Mouse (Mus musculus): ENCODE measurements at regions not wholly inside any gene's neighbourhood (a gene's known extent, or its start where the extent isn't known, plus 50 kb on each side); places are given as distances from the start of the nearest gene placed in this dataset.
"Not testable (repeated sequence)": the region's sequence is repeated elsewhere in the genome, so short reads cannot be mapped to it uniquely, and the experiment has no call there.

DNA sequence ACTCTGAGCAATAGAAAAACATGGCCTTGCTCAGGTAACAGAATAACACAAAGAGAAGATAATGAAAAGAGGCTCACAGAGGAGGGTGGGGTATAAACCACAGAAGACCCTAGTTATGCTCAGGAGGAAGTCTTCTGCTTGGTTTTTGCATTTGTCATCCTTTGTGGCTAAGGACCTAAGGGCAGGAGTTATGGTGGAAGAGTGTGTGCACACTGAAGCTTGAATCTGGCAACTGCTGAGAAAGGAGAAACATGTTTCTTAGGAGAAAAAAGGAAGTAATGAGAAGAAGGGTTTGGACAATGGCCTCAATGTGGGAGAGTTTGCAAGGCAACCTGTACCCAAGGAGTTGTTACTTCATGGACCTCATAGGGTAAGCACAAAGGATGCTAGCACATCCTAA is 106.8 kb upstream of the Nyap2 start:
- intact Hi-C loops (cut with DNase I; ENCODE audit: low total_unique reads), result no loop called here

DNA sequence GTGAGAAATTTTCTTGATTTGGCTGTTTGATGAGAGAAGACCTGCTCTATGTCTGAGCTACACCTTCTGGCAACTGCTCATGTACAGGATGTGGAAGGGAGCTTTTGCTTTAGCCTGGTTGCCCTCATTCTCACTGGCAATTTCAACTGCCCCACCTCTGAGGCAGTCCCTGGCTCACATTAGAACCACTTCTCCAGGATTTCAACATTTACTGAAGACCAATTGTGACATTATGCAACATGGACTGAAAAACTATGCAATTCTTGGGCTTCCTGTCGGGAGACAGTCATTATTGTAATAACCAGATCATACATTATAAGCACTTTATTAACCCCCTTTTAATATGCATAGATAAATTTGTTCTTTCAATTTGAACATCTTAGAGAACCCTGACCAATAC is 107.6 kb upstream of the Nyap2 start:
- intact Hi-C loops (cut with DNase I; ENCODE audit: low total_unique reads), result no loop called here
- no peak for DNase-seq

More for the DNA sequence above, 106.8 kb upstream of the Nyap2 start:
- DNase-seq, result no peak

DNA sequence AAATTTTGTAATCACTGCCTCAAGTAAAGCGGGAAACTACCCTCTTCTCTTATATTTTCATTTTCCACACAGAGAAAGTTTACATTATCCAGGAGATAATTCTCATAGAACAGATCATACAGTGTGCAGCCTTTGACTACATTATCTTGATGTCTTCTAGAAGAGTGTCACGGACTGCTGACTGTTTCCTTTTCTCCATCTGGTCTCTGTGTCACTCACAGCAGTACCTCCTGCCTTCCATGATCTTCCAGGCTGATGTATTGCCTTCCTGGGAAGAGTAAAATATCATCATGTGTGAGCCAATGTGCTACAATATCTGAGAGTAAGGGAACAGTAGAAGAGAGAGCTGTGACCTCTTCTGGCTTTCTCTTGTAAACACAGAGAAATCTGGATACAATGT is 111.0 kb upstream of the Nyap2 start:
- no peak for DNase-seq
- intact Hi-C loops (cut with DNase I; ENCODE audit: low total_unique reads), result no loop called here

DNA sequence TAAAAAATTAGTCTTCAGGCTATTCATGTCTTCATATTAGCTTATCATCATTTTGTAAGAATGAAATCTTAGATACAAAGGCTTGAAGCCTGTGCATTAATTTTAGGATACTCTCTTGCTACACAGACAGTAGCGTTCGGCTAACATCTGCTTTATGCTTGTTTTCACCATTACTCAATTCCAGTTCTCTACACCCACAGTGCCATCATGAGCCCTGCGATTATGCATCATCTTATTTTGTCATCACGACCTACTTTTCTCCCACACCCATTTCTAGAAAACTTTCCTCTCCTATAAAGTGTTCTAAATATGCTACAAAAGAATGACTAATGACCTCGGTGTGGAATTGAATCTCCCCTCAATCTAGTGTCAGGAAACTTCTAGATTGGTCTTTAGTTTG is 112.4 kb upstream of the Nyap2 start:
- no peak for DNase-seq
- intact Hi-C loops (cut with DNase I; ENCODE audit: low total_unique reads), result no loop called here

DNA sequence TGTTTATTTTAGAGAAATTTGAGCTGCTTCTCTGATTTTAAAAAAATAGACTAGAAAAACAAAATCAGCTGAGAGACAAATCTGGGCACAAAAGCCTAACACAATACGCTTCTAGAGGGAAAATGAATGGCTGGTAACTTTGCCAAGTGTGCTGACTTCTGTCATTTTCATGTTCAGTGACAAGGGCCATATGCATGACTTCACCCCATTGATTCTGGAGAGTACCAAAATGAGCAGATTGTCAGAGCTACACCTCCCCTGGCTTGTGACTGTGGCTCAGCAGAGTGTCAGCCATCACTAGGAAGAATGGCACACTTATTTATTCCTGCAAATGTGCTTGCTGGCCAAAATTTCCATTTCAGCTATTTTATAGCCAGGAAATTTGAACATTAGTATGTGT is 112.9 kb upstream of the Nyap2 start:
- intact Hi-C loops (cut with DNase I; ENCODE audit: low total_unique reads), result no loop called here
- DNase-seq, result no peak

DNA sequence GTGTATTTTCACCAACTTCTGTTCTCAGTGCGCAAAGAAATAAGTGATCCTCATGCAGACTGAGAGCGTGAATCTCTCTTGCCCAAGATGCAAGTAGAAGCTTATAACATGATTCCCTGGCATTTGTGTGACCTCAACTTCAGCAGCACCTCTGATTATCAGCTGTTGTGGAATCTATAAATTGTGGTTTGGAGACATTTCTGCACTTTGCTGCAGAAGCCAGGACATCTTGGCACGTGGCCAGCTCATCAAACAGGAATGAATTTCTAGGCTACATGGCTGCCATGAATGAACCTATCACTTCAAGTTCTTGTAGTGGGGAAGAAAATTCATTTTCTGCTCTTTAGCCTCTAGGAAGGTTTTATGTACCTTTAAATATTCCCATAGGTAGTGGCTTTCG is 126.3 kb upstream of the Nyap2 start:
- intact Hi-C loops (cut with DNase I; ENCODE audit: low total_unique reads), result no loop called here
- DNase-seq, result no peak

DNA sequence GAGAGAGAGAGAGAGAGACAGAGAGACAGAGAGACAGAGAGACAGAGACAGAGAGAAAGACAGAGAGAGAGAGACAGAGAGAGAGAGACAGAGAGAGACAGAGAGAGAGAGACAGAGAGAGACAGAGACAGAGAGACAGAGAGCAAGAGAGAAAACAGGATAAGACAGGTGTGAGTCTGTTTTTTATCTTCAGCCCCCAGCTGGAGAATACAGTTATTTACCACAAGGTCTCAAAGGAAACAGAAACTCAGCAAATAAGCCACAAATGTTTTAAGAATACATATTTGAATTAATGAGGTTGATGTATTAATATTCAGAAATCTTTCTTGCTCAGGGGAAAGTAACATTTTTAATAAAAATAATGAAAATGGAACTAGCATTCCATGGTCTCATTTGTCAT is 130.7 kb upstream of the Nyap2 start:
- intact Hi-C loops (cut with DNase I; ENCODE audit: low total_unique reads); DNase-seq: not testable (repeated sequence)

DNA sequence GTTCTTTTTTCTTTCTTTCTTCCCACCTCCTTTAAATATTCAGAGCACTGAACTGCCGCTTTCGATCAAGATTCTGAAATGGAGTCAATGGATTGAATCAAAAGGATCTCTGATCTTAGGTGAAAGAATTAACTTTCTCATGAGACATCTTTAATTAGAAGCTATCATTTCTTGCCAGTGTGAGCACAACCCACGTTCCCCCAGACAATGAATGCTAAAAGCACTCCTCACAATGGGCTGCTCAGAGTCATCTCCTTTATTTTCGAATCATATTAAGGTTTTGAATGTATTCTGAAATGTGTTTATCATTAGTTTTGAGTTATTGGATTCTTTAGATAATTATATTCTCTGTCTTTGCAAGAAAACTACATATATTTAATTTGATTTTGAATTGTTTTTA is 137.4 kb upstream of the Nyap2 start:
- intact Hi-C loops (cut with DNase I; ENCODE audit: low total_unique reads), result no loop called here
- no peak for DNase-seq

DNA sequence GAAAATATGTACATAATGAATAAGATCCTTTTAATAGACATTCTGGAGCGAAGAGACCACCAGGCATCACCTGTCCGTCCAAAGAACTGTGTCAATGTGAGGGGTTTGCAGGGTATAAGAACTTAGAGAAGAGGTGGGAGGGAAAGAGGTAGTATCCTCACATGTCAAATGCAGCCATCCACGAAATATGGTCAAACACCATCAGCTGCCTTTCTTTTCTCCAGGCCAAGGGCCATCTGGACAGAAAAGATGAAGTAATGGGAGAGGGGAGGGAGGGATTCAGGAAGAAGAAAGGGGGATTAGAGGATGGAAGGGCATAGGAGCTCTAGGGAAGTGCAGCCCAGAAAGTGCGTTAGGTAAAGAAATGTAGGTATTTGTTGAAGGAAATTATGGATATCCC is 141.0 kb upstream of the Dock10 start:
- DNase-seq, result no peak
- intact Hi-C loops (cut with DNase I; ENCODE audit: low total_unique reads), result no loop called here

DNA sequence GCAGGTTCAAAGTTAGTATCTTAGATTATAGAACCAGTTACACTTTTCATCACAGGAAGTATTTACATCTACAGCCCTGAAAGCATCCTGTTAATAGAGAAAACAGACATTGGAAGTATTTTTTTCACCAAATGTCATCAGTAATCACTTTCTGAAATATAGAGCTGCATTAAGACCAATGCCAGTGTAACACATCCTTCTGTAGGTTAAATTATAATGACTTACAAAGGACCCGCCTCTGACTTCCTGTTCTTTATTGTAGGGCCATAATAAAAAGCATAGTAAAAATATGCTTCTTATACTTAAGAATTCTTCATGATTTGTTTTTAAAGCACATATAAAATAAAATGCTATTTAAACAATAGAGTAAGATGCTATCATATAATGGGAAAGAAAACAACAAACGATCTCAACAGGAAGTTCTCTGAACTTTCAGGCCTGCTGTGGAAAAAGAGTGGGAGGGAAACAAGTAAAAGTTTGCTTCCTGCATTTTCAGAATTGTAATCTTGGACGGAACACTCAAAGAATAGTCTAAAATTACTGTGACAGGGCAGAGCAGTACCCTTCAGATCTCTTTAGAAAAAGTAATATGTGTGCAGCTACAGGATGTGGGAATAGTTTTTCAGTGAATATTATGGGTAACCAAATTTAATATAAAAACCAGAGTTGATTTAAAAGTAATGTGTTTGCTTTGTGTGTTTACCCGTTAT is 116.0 kb upstream of the Dock10 start:
- no peak for DNase-seq
- intact Hi-C loops (cut with DNase I; ENCODE audit: low total_unique reads), result no loop called here

DNA sequence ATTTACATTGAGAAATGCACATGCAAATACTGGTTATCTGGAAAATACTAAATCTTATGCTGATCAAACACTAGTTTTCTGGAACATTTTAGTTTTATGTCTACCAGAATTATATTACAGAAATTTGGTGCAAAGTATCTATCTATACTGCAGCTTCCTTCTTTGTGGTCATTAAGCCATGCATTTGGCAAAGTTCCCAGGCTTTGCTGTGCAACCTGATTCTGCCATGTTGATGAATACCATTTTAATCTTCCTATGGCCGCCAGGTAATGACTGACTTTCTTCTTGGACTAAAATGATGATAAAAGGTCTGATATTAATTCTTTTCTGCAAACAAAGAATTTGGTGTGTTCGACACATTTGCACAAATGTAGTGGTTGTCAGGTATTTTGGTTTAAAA is 115.3 kb upstream of the Dock10 start:
- DNase-seq, result no peak
- intact Hi-C loops (cut with DNase I; ENCODE audit: low total_unique reads), result no loop called here

DNA sequence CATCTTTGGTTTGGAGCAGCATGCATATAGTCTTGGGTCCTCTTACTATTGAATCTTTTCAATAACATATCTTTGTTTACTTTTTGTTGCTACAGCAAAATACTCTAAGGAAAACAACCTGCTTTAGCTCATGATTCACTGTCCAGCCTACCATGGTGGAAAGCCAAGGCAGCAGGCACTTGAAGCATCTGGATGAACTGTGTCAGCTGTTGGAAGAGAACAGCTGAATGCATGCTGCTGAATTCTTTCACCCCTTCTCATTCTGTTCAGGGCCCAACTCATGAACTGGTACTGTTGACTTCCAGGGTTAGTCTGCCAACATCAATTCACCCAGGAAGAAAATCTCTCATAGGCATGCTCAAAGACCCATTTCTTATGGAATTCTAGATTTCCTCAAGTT is 110.5 kb upstream of the Dock10 start:
- intact Hi-C loops (cut with DNase I; ENCODE audit: low total_unique reads), result no loop called here
- DNase-seq, result no peak

DNA sequence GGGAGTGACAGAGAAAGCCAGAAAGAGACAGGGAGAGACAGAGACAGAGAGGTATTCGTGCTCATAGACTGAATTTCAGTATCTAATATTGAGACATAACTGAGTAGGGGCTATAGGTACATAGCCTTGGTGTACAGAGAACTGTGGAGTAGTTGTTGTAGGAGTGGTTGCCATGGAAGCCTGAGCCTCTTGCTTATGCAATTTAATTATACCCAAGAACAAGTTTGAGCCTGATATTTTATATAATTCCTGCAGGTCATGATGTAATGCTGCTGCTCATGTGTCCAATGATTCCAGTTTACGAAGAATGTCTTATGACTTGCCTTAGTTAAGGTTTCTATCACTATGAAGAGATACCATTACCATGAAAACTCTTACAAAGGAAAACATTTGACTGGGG is 98.7 kb upstream of the Dock10 start:
- intact Hi-C loops (cut with DNase I; ENCODE audit: low total_unique reads), result no loop called here
- DNase-seq, result no peak

DNA sequence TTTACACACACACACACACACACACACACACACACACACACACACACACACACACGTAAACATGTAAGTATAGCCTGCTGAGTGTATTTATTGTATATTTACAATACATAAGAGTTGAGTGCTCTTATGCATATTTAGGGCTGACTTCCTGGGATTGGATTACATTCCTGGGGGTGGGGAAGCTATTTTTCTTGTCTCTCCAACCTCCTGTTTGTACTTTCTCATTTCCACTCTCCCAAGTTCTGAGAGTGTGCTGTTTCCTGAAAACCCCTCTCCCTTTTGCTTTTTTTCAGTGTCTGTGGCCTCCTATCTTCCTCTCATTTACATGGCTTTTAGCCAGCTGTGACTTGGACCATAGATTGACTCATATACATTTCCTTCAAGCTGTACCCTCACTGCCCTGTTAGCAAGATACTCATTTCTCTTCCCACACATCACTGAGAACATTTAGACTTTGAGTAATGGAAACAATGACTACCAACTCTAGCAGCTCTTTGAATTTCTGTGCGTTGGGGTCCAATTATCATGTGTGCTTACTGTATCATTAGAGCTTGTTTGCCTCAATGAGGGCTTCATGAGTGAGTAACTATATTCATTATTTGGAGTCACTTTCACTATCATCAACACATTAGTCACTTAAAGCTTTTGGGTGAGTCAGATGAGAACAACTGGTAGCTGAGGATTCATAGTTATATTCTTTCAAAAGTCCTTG is 96.8 kb upstream of the Dock10 start:
- DNase-seq, result no peak
- intact Hi-C loops (cut with DNase I; ENCODE audit: low total_unique reads), result no loop called here

DNA sequence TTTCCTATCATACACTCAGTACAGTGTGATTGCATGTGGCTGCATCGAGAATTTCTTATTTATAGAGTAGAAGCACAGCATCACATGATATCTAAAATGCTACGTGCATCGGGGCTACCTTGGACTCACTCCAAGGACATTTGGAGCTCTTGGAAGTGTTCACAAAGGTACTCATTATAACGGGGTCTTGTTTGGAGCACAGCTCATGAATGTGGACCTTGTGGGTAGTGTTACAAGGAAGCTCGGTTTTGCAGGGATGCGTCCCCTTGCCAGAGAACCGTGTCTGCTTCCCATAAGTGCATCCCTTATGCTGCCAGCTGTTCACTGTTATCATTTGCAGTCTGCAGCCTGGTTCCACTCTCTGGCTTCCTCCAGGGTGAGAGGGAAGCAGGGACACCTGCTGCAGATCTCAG is 96.0 kb upstream of the Dock10 start:
- DNase-seq, result no peak
- intact Hi-C loops (cut with DNase I; ENCODE audit: low total_unique reads), result no loop called here

DNA sequence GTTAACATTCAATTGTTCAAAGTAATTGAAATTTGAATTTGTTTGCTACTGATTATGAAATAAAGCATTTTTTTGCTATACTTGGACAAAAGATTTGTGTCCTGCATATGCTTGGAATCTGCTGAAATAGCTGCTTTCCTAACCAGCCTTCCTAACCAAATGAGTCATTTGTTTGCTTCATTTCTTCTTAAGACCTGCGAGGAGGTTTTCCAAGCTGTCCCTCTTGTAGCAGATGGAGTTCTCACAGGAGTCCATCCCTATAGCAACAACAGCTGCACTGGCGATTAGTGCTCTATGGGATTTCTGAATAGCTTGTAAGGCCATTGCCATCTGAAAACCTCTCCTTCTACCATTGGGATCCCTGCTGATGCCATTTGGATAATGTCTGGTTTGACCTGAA is 94.4 kb upstream of the Dock10 start:
- no peak for DNase-seq
- intact Hi-C loops (cut with DNase I; ENCODE audit: low total_unique reads), result no loop called here

DNA sequence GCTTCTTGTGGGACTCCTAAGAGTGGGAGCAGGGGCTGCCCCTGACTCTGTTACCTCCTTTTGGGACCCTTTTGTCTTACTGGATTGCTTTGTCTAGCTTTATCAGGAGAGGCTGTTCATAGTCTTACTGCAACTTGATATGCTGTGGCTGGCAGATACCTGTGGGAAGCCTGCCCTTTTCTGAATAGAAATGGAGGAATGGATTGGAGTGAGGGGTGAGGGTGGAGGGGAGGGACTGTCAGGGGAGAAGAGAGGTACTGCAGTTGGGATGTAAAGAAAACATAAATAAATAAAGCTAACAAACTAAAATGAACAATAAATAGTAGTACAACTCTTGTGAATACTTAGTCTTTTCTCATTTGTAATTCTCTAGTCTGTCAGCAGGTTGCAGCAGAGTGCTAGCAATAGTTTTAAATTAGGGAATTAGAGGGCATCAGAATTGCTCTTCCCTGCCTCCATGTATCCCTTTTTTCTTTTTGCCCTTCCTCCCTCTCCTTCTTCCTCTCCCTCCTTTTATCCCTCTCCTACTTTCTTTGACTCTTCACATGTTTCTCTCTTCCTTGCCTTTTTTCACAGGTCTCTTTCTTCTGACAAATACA is 72.0 kb upstream of the Dock10 start:
- DNase-seq, result no peak

DNA sequence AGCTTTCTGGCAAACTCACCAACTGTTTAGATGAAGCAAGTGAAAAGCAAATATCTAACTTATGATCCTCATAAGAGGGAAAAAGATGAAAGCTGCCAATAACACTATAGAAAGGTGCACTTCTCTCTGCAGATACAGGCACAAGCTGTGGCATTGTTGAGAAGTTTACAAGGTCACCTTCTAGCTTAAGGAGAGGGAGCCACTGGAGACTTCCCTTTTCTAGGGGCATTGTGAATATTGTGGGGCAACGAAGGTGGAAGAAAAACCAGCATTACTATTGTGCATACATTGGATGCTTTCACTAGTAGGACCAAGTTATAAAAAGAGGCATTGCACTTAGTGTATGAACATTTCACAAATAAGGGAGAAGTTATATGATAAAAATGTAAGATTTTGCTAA is 68.1 kb upstream of the Dock10 start:
- DNase-seq, result no peak
- intact Hi-C loops (cut with DNase I; ENCODE audit: low total_unique reads), result no loop called here

More for the DNA sequence above, 72.0 kb upstream of the Dock10 start:
- intact Hi-C loops (cut with DNase I; ENCODE audit: low total_unique reads), result loop anchor here (5.0 kb wide), 1 partner anchor 467 kb away; no protein-coding TSS in a partner anchor

DNA sequence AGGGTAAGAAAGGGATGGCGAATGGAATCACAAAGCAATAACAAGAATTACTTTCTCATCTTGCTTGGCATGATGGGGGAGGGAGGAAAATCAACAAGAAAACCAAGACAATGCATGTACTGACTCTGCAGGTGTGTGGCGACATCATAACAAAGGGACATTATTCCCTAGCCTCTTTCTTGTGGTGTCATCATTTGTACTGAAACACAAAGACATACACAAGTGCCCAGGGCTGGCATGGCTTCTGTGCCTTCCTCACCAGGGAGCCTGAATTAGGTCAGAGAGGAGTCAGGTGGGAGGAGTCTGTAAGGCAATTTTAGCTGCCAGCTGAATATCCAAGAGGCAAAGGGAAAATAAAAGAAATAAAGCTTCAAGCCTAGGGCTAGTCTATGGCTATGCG is 65.6 kb upstream of the Dock10 start:
- no peak for DNase-seq
- intact Hi-C loops (cut with DNase I; ENCODE audit: low total_unique reads), result no loop called here

DNA sequence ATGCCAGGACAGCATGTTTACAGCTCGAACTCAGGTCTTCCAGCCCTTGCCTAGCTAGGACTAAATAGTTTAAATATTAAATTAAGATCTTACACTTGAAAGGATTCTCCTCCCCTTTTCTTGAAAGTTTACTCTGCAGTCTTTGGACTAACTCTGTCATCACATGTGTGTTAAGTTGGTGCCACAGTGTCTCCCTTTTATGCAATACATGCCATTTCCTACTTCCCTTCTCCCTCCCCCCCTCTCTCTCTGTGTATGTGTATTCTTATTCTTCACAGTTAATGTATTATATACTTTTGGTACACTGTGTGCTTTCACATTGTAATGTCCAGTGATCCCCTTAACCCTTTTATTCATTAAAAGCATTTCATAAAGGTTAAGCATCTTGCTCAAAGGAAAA is 63.9 kb upstream of the Dock10 start:
- no peak for DNase-seq
- intact Hi-C loops (cut with DNase I; ENCODE audit: low total_unique reads), result no loop called here

DNA sequence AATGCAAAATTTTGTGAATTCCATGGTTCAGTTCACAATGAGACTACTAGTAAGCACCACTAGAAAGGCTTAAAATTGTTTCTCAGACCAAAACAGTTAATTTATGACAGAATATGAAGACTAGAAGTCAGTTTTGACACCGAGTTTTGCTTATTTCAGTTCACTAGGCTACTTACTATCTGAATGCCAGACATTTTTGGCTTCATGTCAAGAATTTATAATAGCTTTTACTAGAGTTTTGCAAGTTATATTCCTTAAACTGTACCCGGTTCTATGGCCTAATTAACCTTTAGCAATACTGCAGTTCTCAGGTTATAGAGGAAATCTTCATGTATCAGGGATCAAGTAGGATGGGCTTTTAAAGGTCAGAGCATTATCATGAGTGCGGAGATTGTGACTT is 54.6 kb upstream of the Dock10 start:
- no peak for DNase-seq
- intact Hi-C loops (cut with DNase I; ENCODE audit: low total_unique reads), result no loop called here

Data from gastrocnemius, postnatal 14 days (tissue).